Mouse (Mus musculus) lung, embryonic 14.5 days (tissue): ENCODE data around the gene Klhdc2. TPM values are rescaled to one million over a fixed set of nuclear protein-coding genes. Genes with fewer than 3 reads are reported as not detected.

Source experiments
- ATAC-seq: fragments of 200-750 bp; cut with Nextera tagmentation; 2 replicates; pipeline ENCODE4 v1.8.0; 2017; ENCODE audit warnings: mild to moderate bottlenecking, moderate TSS enrichment, moderate library complexity; ENCODE audit not compliant: insufficient read depth
- DNase-seq: peaks from one replicate; pipeline ENCODE4 v3.0.0-alpha.2; 2015
- H3K27ac ChIP-seq: fragments of 300-500 bp; sonication (generic); 2 replicates; pipeline ENCODE4 v1.5.1; 2014; ENCODE audit warnings: low read depth, mild to moderate bottlenecking, moderate library complexity
- H3K27me3 ChIP-seq: fragments of 300-500 bp; sonication (generic); 2 replicates; pipeline ENCODE4 v1.6.1; 2014; ENCODE audit warnings: low read length, control low read depth; ENCODE audit not compliant: insufficient read depth
- H3K36me3 ChIP-seq: fragments of 300-500 bp; sonication (generic); 2 replicates; pipeline ENCODE4 v1.6.1; 2014; ENCODE audit warnings: control low read depth; ENCODE audit not compliant: insufficient read depth
- H3K4me1 ChIP-seq: fragments of 300-500 bp; sonication (generic); 2 replicates; pipeline ENCODE4 v1.6.1; 2014; ENCODE audit warnings: antibody characterized with exemption, control low read depth; ENCODE audit not compliant: insufficient read depth
- H3K4me2 ChIP-seq: fragments of 300-500 bp; sonication (generic); 2 replicates; pipeline ENCODE4 v1.6.1; 2014; ENCODE audit warnings: mild to moderate bottlenecking
- H3K4me3 ChIP-seq: fragments of 300-500 bp; sonication (generic); 2 replicates; pipeline ENCODE4 v1.5.1; 2014; ENCODE audit warnings: low read depth, low read length
- H3K9ac ChIP-seq: fragments of 300-500 bp; sonication (generic); 2 replicates; pipeline ENCODE4 v1.6.1; 2014
- H3K9me3 ChIP-seq: fragments of 300-500 bp; sonication (generic); 2 replicates; pipeline ENCODE4 v1.6.1; 2016; ENCODE audit warnings: low read depth, low read length, control low read depth
- CTCF ChIP-seq: IDR thresholded peaks from 2 replicates; pipeline ENCODE4 v1.5.1; 2016; ENCODE audit warnings: antibody characterized with exemption, low read depth
- WGBS: fragments of 180-500 bp; shearing (Covaris S2); extraction: QIAGEN DNeasy Blood & Tissue Kit; methylation state at CpG from one replicate; pipeline ENCODE4 v1.1.7; 2014; 5-methylcytosine and 5-hydroxymethylcytosine counted together
- polyA plus RNA-seq: library from polyadenylated mRNA; unstranded; fragments of >200 nt; fragmentation: Nextera tagmentation; extraction: Ambion mirVana; gene quantifications from 2 replicates; pipeline ENCODE4 v1.2.1, GENCODE M21; 2014

Gene Klhdc2
- polyA plus RNA-seq, 1 experiment from 2014 or later, result 141 TPM

- Histone ChIP-seq H3K27me3 (no peaks in the 10 kb centered on the region), H3K9me3 (no peaks in the 10 kb centered on the region), H3K4me2 (no peak overlapping the region), H3K9ac (no peak overlapping the region), H3K4me3 (no peak overlapping the region), H3K36me3 (no peaks in the 10 kb centered on the region), H3K27ac (no peak overlapping the region), H3K4me1 (no peaks in the 10 kb centered on the region)
- no peak for TF ChIP-seq CTCF
- ATAC-seq, result no peak
- 68% methylated on average over 11 of the region's 11 CpGs for WGBS
- DNase-seq, result no peak
Measured at GRCm38 (mm10) chr12:69267956-69268632, 28.4 kb upstream of the Klhdc2 start.

GRCm38 (mm10) chr12:69268956-69269355 is 27.5 kb upstream of the Klhdc2 start:
- Histone ChIP-seq H3K4me1 (no peaks in the 10 kb centered on the region), H3K9ac (no peak overlapping the region), H3K27me3 (no peaks in the 10 kb centered on the region), H3K4me3 (no peak overlapping the region), H3K27ac (no peak overlapping the region), H3K36me3 (no peaks in the 10 kb centered on the region), H3K4me2 (no peak overlapping the region), H3K9me3 (no peaks in the 10 kb centered on the region)
- TF ChIP-seq CTCF, result no peak
- DNase-seq (no peak), ATAC-seq (no peak)
- 66% methylated on average over 2 of the region's 2 CpGs for WGBS

- no peaks in the 10 kb centered on the region for H3K4me1 ChIP-seq
- no peak overlapping the region for H3K4me2 ChIP-seq
- no peak for TF ChIP-seq CTCF
- ATAC-seq (no peak), DNase-seq (no peak)
- no peak overlapping the region for H3K4me3 ChIP-seq
- H3K36me3 ChIP-seq, result no peaks in the 10 kb centered on the region
- no peak overlapping the region for H3K27ac ChIP-seq
- 22% methylated on average over 1 of the region's 1 CpGs for WGBS
- no peaks in the 10 kb centered on the region for H3K27me3 ChIP-seq
- no peak overlapping the region for H3K9ac ChIP-seq
- no peaks in the 10 kb centered on the region for H3K9me3 ChIP-seq
Measured at GRCm38 (mm10) chr12:69279931-69280469, 16.5 kb upstream of the Klhdc2 start.

- H3K9ac ChIP-seq, result no peak overlapping the region
- no peak for TF ChIP-seq CTCF
- no peaks in the 10 kb centered on the region for H3K4me1 ChIP-seq
- H3K4me3 ChIP-seq, result no peak overlapping the region
- 93% methylated on average over 3 of the region's 3 CpGs for WGBS
- no peak overlapping the region for H3K27ac ChIP-seq
- no peak for ATAC-seq
- no peaks in the 10 kb centered on the region for H3K27me3 ChIP-seq
- no peaks in the 10 kb centered on the region for H3K9me3 ChIP-seq
- H3K4me2 ChIP-seq, result no peak overlapping the region
- no peaks in the 10 kb centered on the region for H3K36me3 ChIP-seq
- no peak for DNase-seq
Measured at GRCm38 (mm10) chr12:69280915-69281314, 15.6 kb upstream of the Klhdc2 start.

- Histone ChIP-seq H3K36me3 (no peaks in the 10 kb centered on the region), H3K27ac (no peak overlapping the region), H3K9ac (no peak overlapping the region), H3K4me1 (no peaks in the 10 kb centered on the region), H3K4me2 (no peak overlapping the region), H3K4me3 (no peak overlapping the region), H3K9me3 (no peaks in the 10 kb centered on the region), H3K27me3 (no peaks in the 10 kb centered on the region)
- DNase-seq (no peak), ATAC-seq (no peak)
- 81% methylated on average over 7 of the region's 7 CpGs for WGBS
- no peak for TF ChIP-seq CTCF
Measured at GRCm38 (mm10) chr12:69283146-69283545, 13.3 kb upstream of the Klhdc2 start.

GRCm38 (mm10) chr12:69287535-69287934 is 8.9 kb upstream of the Klhdc2 start:
- Histone ChIP-seq H3K27ac (no peak overlapping the region), H3K36me3 (no peaks in the 10 kb centered on the region), H3K4me3 (no peak overlapping the region), H3K4me2 (no peak overlapping the region), H3K9ac (no peak overlapping the region), H3K9me3 (no peaks in the 10 kb centered on the region), H3K4me1 (no peaks in the 10 kb centered on the region), H3K27me3 (no peaks in the 10 kb centered on the region)
- no peak for DNase-seq
- WGBS, result 83% methylated on average over 8 of the region's 8 CpGs
- no peak for TF ChIP-seq CTCF
- ATAC-seq, result no peak

- no peak for DNase-seq
- H3K4me3 ChIP-seq, result no peak overlapping the region
- no peak overlapping the region for H3K27ac ChIP-seq
- no peaks in the 10 kb centered on the region for H3K36me3 ChIP-seq
- H3K9me3 ChIP-seq, result no peaks in the 10 kb centered on the region
- H3K4me1 ChIP-seq, result no peaks in the 10 kb centered on the region
- 69% methylated on average over 9 of the region's 9 CpGs for WGBS
- no peak overlapping the region for H3K4me2 ChIP-seq
- ATAC-seq, result no peak
- H3K9ac ChIP-seq, result no peak overlapping the region
- H3K27me3 ChIP-seq, result no peaks in the 10 kb centered on the region
- no peak for TF ChIP-seq CTCF
Measured at GRCm38 (mm10) chr12:69288699-69289098, 7.8 kb upstream of the Klhdc2 start.

- Histone ChIP-seq H3K27me3 (no peaks in the 10 kb centered on the region), H3K27ac (no peak overlapping the region), H3K4me2 (no peak overlapping the region), H3K9me3 (no peaks in the 10 kb centered on the region), H3K9ac (no peak overlapping the region), H3K4me1 (no peaks in the 10 kb centered on the region), H3K4me3 (no peak overlapping the region), H3K36me3 (no peaks in the 10 kb centered on the region)
- 89% methylated on average over 6 of the region's 6 CpGs for WGBS
- no peak for ATAC-seq
- TF ChIP-seq CTCF, result no peak
- DNase-seq, result no peak
Measured at GRCm38 (mm10) chr12:69292401-69292800, 4.1 kb upstream of the Klhdc2 start.
